Mouse (Mus musculus) heart, adult 2 months (tissue): ENCODE data around the gene Agt.

Source experiments
- CTCF ChIP-seq: fragments of 200-600 bp; IDR thresholded peaks from 2 replicates; pipeline ENCODE4 v1.8.1; 2022; ENCODE audit warnings: antibody characterized with exemption, mild to moderate bottlenecking, moderate library complexity
- POLR2A ChIP-seq: fragments of 200-500 bp; IDR thresholded peaks from 2 replicates; pipeline ENCODE4 v1.6.1; 2011; ENCODE audit warnings: mild to moderate bottlenecking, low read depth, low read length, control low read depth; ENCODE audit not compliant: insufficient read depth

- TF ChIP-seq CTCF (no peak), POLR2A (no peak)
Observed at GRCm38 (mm10) chr8:124516525-124516924, 53.0 kb downstream of the Agt start.
